Mouse (Mus musculus) heart, adult 8-10 months (tissue): ENCODE measurements around the gene Cog1. TPM values are rescaled to one million over a fixed set of nuclear protein-coding genes. Genes with fewer than 3 reads are reported as not detected.

Source experiments
- DNase-seq: peaks from one replicate; pipeline ENCODE4 v3.0.0; 2022; ENCODE audit warnings: low spot score
- total RNA-seq, 4 experiments: library from RNA; stranded (reverse); gene quantifications; 2 replicates each; pipeline ENCODE4 v1.2.4; 2022

Cog1 gene
- total RNA-seq, 4 experiments from 2014 or later, result 21.0 to 26.0 (median 22.8) TPM

DNA sequence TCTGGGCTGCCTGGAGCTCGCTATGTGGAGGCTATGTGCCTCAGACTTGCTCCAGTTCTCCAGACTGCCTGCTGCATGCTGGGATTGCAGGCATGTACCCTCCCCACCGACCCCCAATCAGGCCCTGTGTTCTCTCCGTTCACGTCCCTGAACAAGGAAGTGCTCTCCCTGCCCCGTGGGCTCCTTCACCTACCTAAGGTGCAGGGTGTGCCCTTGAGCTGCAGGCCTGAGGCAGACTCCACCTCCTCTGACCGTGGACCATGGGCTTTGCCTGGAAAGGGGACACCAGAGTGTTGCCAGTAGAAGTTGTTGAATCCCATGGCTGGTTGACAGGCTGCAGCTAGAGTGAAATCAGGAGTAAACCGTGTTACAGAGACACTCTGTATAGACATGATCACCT, 50.7 kb downstream of the Cog1 start:
- DNase-seq, result no peak

DNA sequence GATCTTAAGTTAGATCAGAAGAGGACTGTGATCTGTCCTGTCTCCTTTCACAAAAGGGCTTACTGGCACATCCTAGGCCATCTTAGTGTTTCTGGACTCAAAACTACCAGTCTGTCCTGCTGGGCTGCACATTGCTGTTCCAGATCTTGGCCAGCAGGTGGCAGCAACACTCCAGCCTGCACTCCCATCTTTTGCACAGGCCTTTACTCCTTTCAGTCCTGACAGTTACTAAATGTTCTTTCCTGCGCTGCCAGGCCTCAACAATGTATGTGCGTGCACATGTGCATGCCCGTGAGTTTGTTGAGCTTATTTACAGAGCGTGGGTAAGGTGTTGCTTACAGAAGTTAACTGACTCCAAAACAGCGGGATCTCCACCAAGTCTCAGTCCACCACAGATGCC, 54.8 kb downstream of the Cog1 start:
- peak; percentile 79 for DNase-seq

- DNase-seq, result no peak
Observed at GRCm38 (mm10) chr11:113705966-113706652, 57.1 kb downstream of the Cog1 start.

DNA sequence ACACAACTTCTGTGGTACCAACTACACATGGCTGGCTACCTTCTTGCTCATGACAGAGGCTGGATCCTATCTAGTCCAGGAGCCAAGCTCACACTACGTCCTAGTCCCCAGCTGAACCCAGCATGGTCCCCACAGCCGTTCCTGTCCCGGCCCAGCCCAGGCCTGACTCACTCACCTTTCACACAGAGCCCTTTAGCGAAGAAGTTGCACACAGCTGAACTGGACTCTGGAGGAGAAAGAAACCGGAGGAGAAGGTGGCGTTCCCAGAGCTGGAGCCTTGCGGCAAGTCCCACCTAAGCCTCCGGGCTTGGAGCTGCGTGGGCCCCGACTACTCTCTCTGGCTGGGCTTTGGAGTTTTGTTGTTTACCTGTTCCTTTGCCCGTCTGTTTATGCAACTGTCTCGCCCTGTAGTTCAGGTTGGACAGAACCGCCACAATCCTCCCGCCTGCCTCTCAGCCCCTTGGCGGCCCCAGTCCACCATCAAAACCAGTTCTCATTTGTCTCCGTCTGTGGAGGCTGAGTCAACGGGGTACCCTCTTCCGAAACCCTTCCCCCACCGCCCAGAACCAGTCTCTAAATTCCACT, 59.8 kb downstream of the Cog1 start:
- DNase-seq, result no peak

- DNase-seq, result no peak
Observed at GRCm38 (mm10) chr11:113709272-113709671, 60.3 kb downstream of the Cog1 start.

DNA sequence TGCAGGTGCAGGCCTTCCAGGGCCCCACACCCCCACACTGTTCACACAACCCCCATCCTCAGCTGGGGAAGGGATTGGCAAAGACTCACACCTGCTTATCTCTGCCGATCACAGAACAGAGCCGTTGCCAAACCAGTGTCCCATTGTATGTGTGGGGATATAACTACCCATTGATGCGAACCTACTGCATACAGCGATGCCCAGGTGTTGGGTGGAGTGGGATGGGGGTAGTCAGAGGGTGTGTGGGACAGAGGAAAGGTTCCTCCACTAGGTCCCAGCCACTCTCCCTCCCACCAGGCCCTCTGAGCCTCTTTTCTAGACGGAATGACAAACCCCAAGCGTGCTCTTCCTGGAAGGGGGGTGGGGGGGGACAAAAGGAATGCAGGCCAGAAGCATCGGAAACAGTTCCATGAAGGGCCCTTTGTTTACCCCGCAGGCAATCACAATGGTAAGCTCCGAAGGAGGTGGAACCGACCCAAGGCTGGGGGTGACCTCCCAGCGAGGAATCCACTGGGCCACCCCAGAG, 60.8 kb downstream of the Cog1 start, which contains the start of gene Cpsf4l:
TSS of gene Cpsf4l (minus strand) at position 287 of the 526 bp plus-strand sequence.
- DNase-seq, result no peak

DNA sequence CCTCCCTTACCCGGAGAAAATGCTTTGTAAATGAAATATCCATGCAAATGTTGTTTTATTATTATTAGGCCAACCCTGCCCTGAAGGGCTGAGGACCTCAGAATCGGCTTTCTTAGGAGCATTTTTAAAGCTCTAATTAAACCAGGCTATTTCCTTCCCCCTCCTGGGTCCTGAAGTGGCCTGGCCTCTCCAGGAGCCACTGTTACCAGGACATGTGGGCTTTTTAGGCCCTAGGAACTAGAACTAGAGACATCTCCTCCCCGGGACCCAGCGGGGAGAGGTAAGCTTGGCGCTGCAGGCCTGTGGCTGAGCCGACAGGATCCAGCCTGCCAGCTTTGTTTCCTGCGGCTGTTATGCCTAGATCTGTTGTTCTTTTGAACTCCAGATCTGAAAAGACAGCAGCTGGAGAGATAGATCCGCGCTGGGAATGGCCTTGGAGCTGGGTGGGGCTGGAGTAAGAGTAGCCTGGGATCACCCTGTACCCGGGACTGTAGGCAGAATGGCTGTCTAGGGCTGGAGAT, 61.3 kb downstream of the Cog1 start:
- no peak for DNase-seq

DNA sequence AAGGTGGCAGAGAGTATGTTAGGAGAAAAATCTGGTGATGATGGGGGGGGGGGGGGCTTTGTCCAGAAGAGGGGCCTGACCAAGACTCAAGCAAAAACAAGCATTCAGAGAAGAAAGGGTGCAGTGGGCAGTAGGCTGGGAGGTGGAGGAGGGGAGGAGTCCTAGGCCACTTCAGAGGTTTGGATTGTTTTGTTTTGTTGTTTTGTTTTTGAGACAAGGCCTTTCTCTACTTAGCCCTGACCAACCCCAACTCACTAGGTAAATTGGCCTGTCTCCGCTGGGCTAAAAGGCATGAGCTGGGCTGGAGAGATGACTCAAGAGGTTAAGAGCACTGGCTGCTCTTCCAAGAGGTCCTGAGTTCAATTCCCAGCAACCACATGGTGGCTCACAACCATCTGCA, 62.1 kb downstream of the Cog1 start:
- DNase-seq, result no peak

DNA sequence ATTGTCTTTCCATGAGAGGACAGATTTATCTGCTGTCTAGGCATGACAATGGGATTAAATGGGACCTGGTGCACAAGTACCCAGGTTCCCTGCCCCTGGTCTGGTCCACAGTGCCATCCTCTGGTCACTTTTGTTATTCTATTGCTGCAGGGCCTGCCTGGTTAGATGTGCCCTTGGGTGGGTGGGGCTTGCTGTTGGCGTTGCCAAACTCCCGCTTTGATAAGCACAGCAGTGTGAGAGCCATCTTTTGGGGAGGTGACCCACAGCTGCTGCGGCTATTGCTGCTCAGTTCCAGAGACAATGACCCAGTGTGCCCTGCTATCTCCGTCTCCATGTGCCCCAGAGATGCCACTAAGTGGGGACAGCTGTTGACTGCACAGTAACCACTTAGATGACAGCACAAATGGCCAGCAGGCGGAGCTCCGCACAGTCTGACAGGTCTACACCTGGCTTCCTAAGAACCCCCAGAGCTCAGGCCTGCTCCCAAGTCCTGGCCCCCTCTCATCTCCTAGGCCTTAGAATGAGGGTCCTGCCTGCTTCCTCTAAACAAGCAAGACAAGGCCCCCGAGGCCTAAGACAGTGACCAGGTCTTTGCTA, 66.2 kb downstream of the Cog1 start:
- DNase-seq, result no peak

GRCm38 (mm10) chr11:113716132-113716531, 67.2 kb downstream of the Cog1 start:
- DNase-seq, result no peak

Other genes starting within 250 kb of the Cog1 start
- not detected for gene Sstr2, start 29.8 kb upstream of the Cog1 start, total RNA-seq
- gene Slc39a11, start 910 bp downstream of the Cog1 start, total RNA-seq, result 1 to 10 TPM; 2.8 to 4.4 (median 4.0) TPM
- 10 to 100 TPM; 15.0 to 16.7 (median 15.8) TPM for gene Fam104a, start 35.0 kb downstream of the Cog1 start, total RNA-seq
- gene D11Wsu47e, start 35.2 kb downstream of the Cog1 start, total RNA-seq, result 1 to 10 TPM; 5.9 to 8.4 (median 6.8) TPM
- gene Cpsf4l, start 60.8 kb downstream of the Cog1 start, total RNA-seq, result not detected
- gene Cdc42ep4, start 102.7 kb downstream of the Cog1 start, total RNA-seq, result 10 to 100 TPM in 3 of 4 experiments, 1 to 10 TPM in 1; 9.7 to 16.5 (median 14.7) TPM